Mouse (Mus musculus) heart, adult 2 months (tissue): ENCODE measurements around the gene Gm8773.

Source experiments
- CTCF ChIP-seq: fragments of 200-600 bp; IDR thresholded peaks from 2 replicates; pipeline ENCODE4 v1.8.1; 2022; ENCODE audit warnings: antibody characterized with exemption, mild to moderate bottlenecking, moderate library complexity
- POLR2A ChIP-seq: fragments of 200-500 bp; IDR thresholded peaks from 2 replicates; pipeline ENCODE4 v1.6.1; 2011; ENCODE audit warnings: mild to moderate bottlenecking, low read depth, low read length, control low read depth; ENCODE audit not compliant: insufficient read depth

DNA sequence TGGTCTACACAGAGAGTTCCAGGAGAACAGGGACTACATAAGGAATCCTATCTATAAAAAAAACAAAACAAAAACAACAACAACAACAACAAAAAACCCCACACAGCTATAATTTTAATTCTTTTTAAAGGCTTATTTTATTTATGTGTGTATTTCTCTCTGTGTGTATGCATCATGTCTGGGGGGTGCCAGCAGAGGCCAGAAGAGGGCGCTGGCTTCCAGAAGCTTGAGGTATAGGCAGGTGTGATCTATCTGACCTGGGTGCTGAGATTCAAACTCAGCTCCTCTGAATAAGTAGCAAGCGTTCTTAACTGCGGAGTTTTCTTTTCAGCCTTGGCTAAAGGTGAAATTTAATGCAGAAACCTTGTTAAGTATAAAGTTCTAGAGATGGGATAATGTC is 14.1 kb downstream of the Gm8773 start:
- TF ChIP-seq CTCF (no peak), POLR2A (no peak)
